ENCODE assay signal across 9 mouse cellular contexts in the genomic region with DNA sequence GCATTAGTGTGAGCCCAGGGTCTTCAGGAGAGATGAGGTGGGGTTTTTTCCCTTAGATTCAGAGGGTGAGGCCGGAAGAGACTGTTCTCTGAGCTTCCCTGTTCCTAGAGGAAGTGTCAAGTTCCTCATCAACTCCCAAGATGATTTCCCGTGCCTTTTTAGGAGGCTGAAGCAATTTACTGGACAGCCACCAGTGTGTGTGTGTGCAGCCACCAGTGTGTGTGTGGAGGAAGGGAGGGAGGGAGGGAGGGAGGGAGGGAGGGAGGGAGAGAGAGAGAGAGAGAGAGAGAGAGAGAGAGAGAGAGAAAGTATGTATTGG. TPM values are rescaled to one million over a fixed set of nuclear protein-coding genes. Genes with fewer than 3 reads are reported as not detected.
DNase-seq lines count a peak whose midpoint lies in the region; ATAC-seq and TF ChIP-seq lines count a peak whose summit lies in the region.
"Had no signal": no experiment of that assay in that cellular context is flagged by ENCODE, and none has a peak within 500 bp of the region (broad histone marks: within the 10 kb centered on the region; RNA-seq: fewer than 3 reads in every experiment).

No protein-coding gene starts in this region.

- no peaks in the 10 kb centered on the region for H3K36me3 ChIP-seq in heart, adult 2 months (ENCODE audit: control insufficient read depth, insufficient read depth, low read length)
- H3K36me3 ChIP-seq in hindbrain, embryonic 13.5 days = peaks cover 17% of the 10 kb centered on the region
- H3K36me3 ChIP-seq in midbrain, embryonic 12.5 days = peaks cover 18% of the 10 kb centered on the region

- no peak for TF ChIP-seq EP300 in heart, adult 2 months (IDR thresholded peaks at IDR 0.05; ENCODE audit: insufficient read depth, low read depth, low read length)

- peaks cover 10% of the 10 kb centered on the region for H3K79me2 ChIP-seq in heart, adult 2 months (replicated peaks; ENCODE audit: control insufficient read depth, insufficient read depth, low read length)

- intact Hi-C loops in heart, adult 2 months (cut with DNase I) = loop anchor here (2.0 kb wide), 1 partner anchor 17 kb away; no protein-coding TSS in a partner anchor

- H3K27ac ChIP-seq in heart, adult 2 months = peak overlapping the region; percentile 93
- peak overlapping the region; percentile 73 for H3K27ac ChIP-seq in brown adipose tissue, adult 24 weeks (replicated peaks; ENCODE audit: low read depth, low read length)
- H3K27ac ChIP-seq in hindbrain, embryonic 13.5 days = peak overlapping the region; percentile 95
- H3K27ac ChIP-seq in midbrain, embryonic 12.5 days (replicated peaks) = peak overlapping the region; percentile 96

- 19% methylated on average over 2 of the region's 2 CpGs for WGBS in heart, adult 2 months
- 7% methylated on average over 2 of the region's 2 CpGs for WGBS in hindbrain, embryonic 13.5 days
- 13% methylated on average over 2 of the region's 2 CpGs for WGBS in midbrain, embryonic 12.5 days

- H3K4me3 ChIP-seq in heart, adult 2 months = no peak overlapping the region
- H3K4me3 ChIP-seq in brown adipose tissue, adult 24 weeks (ENCODE audit: insufficient read depth, low read depth, low read length) = peak overlapping the region; percentile 86
- H3K4me3 ChIP-seq in hindbrain, embryonic 13.5 days = peak overlapping the region; percentile 90
- H3K4me3 ChIP-seq in midbrain, embryonic 12.5 days = peak overlapping the region; percentile 96

- peak in 1 of 2 experiments; percentile 30 for DNase-seq in heart, adult 2 months
- no peak for DNase-seq in heart, adult 8-10 months (ENCODE audit: low spot score)
- DNase-seq in right cerebral cortex, adult 2 months (ENCODE audit: low spot score in 2 of 2) = no peak
- no peak for DNase-seq in adrenal gland, postnatal 4 days (ENCODE audit: low spot score in 2 of 2)
- no peak for DNase-seq in frontal cortex, postnatal 14 days (ENCODE audit: low spot score in 2 of 2)

- peaks cover 24% of the 10 kb centered on the region for H3K4me1 ChIP-seq in heart, adult 2 months (ENCODE audit: control insufficient read depth, insufficient read depth, low read length)
- H3K4me1 ChIP-seq in brown adipose tissue, adult 24 weeks (ENCODE audit: control insufficient read depth, insufficient read depth, insufficient read length, low read length) = peaks cover 26% of the 10 kb centered on the region
- H3K4me1 ChIP-seq in hindbrain, embryonic 13.5 days (replicated peaks) = peaks cover 45% of the 10 kb centered on the region
- H3K4me1 ChIP-seq in midbrain, embryonic 12.5 days = peaks cover 46% of the 10 kb centered on the region

- peak overlapping the region; percentile 100 for H3K4me2 ChIP-seq in hindbrain, embryonic 13.5 days
- peak overlapping the region; percentile 99 for H3K4me2 ChIP-seq in midbrain, embryonic 12.5 days (replicated peaks)

- H3K27me3 ChIP-seq in heart, adult 2 months (ENCODE audit: control insufficient read depth, insufficient read depth, low read length) = no peaks in the 10 kb centered on the region
- H3K27me3 ChIP-seq in hindbrain, embryonic 13.5 days = no peaks in the 10 kb centered on the region; the same call in 1 of the 2 replicates
- peaks cover 5% of the 10 kb centered on the region; the same call in 1 of the 2 replicates for H3K27me3 ChIP-seq in midbrain, embryonic 12.5 days

- ATAC-seq in hindbrain, embryonic 13.5 days (ENCODE audit: low FRiP score) = no peak
- ATAC-seq in midbrain, embryonic 12.5 days (ENCODE audit: low FRiP score, low read depth) = no peak
- ATAC-seq: CD4-positive, CD25-positive, alpha-beta regulatory T cell, adult 4 months had no signal

- TF ChIP-seq CTCF in heart, adult 2 months (IDR thresholded peaks at IDR 0.05) = no peak

- no peaks in the 10 kb centered on the region for H3K9me3 ChIP-seq in hindbrain, embryonic 13.5 days
- no peaks in the 10 kb centered on the region for H3K9me3 ChIP-seq in midbrain, embryonic 12.5 days

- no peak for TF ChIP-seq POLR2A in heart, adult 2 months (IDR thresholded peaks at IDR 0.05; ENCODE audit: insufficient read depth, low read depth, low read length)

- no peak overlapping the region for H3K9ac ChIP-seq in heart, adult 2 months (ENCODE audit: low read depth, low read length)
- H3K9ac ChIP-seq in hindbrain, embryonic 13.5 days = peak overlapping the region; percentile 97
- H3K9ac ChIP-seq in midbrain, embryonic 12.5 days (replicated peaks) = peak overlapping the region; percentile 97

RNA-seq across cellular contexts. Expression of gene Agap3, which starts 2.0 kb away (rescaled TPM):
- 100 to 1,000 TPM in 1 of 2 experiments, 10 to 100 TPM in 1; 88.4 to 103 TPM for total RNA-seq in heart, adult 2 months (2021)
- polyA plus RNA-seq in heart, adult 2 months (2012; rRNA removed) = 78.1 and 102 TPM in 2 replicates
- total RNA-seq in heart, adult 8-10 months (2022) = 100 to 1,000 TPM in 1 of 4 experiments, 10 to 100 TPM in 3; 88.8 to 101 (median 95.0) TPM
- 17.2 and 23.2 TPM in 2 replicates for polyA plus RNA-seq in brown adipose tissue, adult 24 weeks (2012; ENCODE audit: insufficient read depth, insufficient read length, missing spikeins)
- polyA plus RNA-seq in hindbrain, embryonic 13.5 days (2015; fragmentation: Nextera tagmentation; extraction: Ambion mirVana) = 47.8 and 50.3 TPM in 2 replicates
- 60.4 and 64.6 TPM in 2 replicates for polyA plus RNA-seq in midbrain, embryonic 12.5 days (2016; fragmentation: Nextera tagmentation; extraction: Ambion mirVana)
- 10 to 100 TPM; 88.4 to 89.2 TPM for total RNA-seq in adrenal gland, postnatal 4 days (2021)

RNA-seq across cellular contexts. Expression of gene Tmub1, which starts 6.3 kb away (rescaled TPM):
- 10 to 100 TPM; 10.4 to 13.9 TPM for total RNA-seq in heart, adult 2 months (2021)
- polyA plus RNA-seq in heart, adult 2 months (2012; rRNA removed) = 28.5 and 34.0 TPM in 2 replicates
- total RNA-seq in heart, adult 8-10 months (2022) = 10 to 100 TPM in 3 of 4 experiments, 1 to 10 TPM in 1; 9.8 to 12.3 (median 11.8) TPM
- 3.8 and 11.7 TPM in 2 replicates for polyA plus RNA-seq in brown adipose tissue, adult 24 weeks (2012; ENCODE audit: insufficient read depth, insufficient read length, missing spikeins)
- polyA plus RNA-seq in hindbrain, embryonic 13.5 days (2015; fragmentation: Nextera tagmentation; extraction: Ambion mirVana) = 51.9 and 57.4 TPM in 2 replicates
- 31.8 and 35.4 TPM in 2 replicates for polyA plus RNA-seq in midbrain, embryonic 12.5 days (2016; fragmentation: Nextera tagmentation; extraction: Ambion mirVana)
- total RNA-seq in adrenal gland, postnatal 4 days (2021) = 10 to 100 TPM; 11.1 to 11.3 TPM

RNA-seq across cellular contexts. Expression of gene Fastk, which starts 8.9 kb away (rescaled TPM):
- total RNA-seq in heart, adult 2 months (2021) = 100 to 1,000 TPM; 287 to 328 TPM
- polyA plus RNA-seq in heart, adult 2 months (2012; rRNA removed) = 609 and 613 TPM in 2 replicates
- 100 to 1,000 TPM; 297 to 351 (median 327) TPM for total RNA-seq in heart, adult 8-10 months (2022)
- polyA plus RNA-seq in brown adipose tissue, adult 24 weeks (2012; ENCODE audit: insufficient read depth, insufficient read length, missing spikeins) = 148 and 188 TPM in 2 replicates
- 88.1 and 96.1 TPM in 2 replicates for polyA plus RNA-seq in hindbrain, embryonic 13.5 days (2015; fragmentation: Nextera tagmentation; extraction: Ambion mirVana)
- polyA plus RNA-seq in midbrain, embryonic 12.5 days (2016; fragmentation: Nextera tagmentation; extraction: Ambion mirVana) = 102 and 116 TPM in 2 replicates
- total RNA-seq in adrenal gland, postnatal 4 days (2021) = 100 to 1,000 TPM; 108 to 127 TPM

RNA-seq across cellular contexts. Expression of gene Slc4a2, which starts 30.3 kb away (rescaled TPM):
- total RNA-seq in heart, adult 2 months (2021) = 10 to 100 TPM; 22.4 to 25.9 TPM
- polyA plus RNA-seq in heart, adult 2 months (2012; rRNA removed) = 37.9 and 41.2 TPM in 2 replicates
- total RNA-seq in heart, adult 8-10 months (2022) = 10 to 100 TPM; 21.9 to 32.5 (median 24.7) TPM
- 8.2 and 14.9 TPM in 2 replicates for polyA plus RNA-seq in brown adipose tissue, adult 24 weeks (2012; ENCODE audit: insufficient read depth, insufficient read length, missing spikeins)
- polyA plus RNA-seq in hindbrain, embryonic 13.5 days (2015; fragmentation: Nextera tagmentation; extraction: Ambion mirVana) = 22.5 and 28.5 TPM in 2 replicates
- polyA plus RNA-seq in midbrain, embryonic 12.5 days (2016; fragmentation: Nextera tagmentation; extraction: Ambion mirVana) = 32.7 and 35.7 TPM in 2 replicates
- total RNA-seq in adrenal gland, postnatal 4 days (2021) = 10 to 100 TPM; 60.8 to 70.1 TPM

RNA-seq across cellular contexts. Expression of gene Cdk5, which starts 30.6 kb away (rescaled TPM):
- 10 to 100 TPM; 19.9 to 21.7 TPM for total RNA-seq in heart, adult 2 months (2021)
- polyA plus RNA-seq in heart, adult 2 months (2012; rRNA removed) = 42.7 and 51.8 TPM in 2 replicates
- 10 to 100 TPM; 17.3 to 23.7 (median 19.1) TPM for total RNA-seq in heart, adult 8-10 months (2022)
- 51.3 and 56.7 TPM in 2 replicates for polyA plus RNA-seq in brown adipose tissue, adult 24 weeks (2012; ENCODE audit: insufficient read depth, insufficient read length, missing spikeins)
- polyA plus RNA-seq in hindbrain, embryonic 13.5 days (2015; fragmentation: Nextera tagmentation; extraction: Ambion mirVana) = 104 and 106 TPM in 2 replicates
- polyA plus RNA-seq in midbrain, embryonic 12.5 days (2016; fragmentation: Nextera tagmentation; extraction: Ambion mirVana) = 64.1 and 76.9 TPM in 2 replicates
- total RNA-seq in adrenal gland, postnatal 4 days (2021) = 10 to 100 TPM; 42.6 to 43.9 TPM
